Comparison of ENCODE assay signal across 10 mouse cellular contexts in the genomic region with DNA sequence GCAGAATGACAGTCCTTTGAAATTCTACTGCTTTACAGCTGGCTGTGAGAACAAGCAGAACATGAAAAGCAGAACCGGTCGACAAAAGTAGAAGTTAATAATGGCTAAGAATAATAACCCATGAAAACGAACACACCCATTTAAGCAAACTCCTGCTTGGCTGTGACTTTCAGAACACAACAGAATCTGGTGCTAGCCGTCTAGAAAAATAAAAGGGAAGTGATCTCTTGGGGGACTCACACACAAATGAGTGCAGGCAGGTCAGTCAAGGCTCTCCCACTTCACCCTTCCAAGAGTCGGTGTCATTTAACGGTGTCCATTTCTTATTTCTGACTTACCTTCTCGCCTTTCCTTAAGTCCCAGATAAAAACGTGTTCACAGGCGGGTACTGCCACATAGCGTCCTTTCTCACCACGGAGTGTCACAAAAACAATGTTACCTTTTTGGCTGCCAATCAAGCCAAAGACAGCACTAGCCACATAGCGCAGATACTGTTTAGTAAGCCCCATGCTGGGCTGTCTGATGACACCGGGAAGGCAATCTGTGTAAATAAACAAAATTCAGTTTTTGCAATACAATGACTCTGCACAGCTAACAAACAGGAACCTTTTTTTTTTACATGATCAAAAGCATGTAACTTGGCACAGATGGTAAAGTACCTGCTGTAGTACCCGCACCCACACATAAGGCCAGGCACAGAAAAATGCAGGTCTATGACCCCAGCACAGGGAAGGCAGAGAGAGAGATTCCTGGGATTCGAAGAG. TPM values are rescaled to one million over a fixed set of nuclear protein-coding genes. Genes with fewer than 3 reads are reported as not detected.
DNase-seq lines count a peak whose midpoint lies in the region; ATAC-seq and TF ChIP-seq lines count a peak whose summit lies in the region.
"Had no signal": no experiment of that assay in that cellular context is flagged by ENCODE, and none has a peak within 500 bp of the region (broad histone marks: within the 10 kb centered on the region; RNA-seq: fewer than 3 reads in every experiment).

No protein-coding gene starts in this region.

- ATAC-seq in kidney, postnatal 0 days (replicated peaks; ENCODE audit: low FRiP score, low read depth): no peak
- ATAC-seq in embryonic facial prominence, embryonic 13.5 days (ENCODE audit: insufficient number of reproducible peaks, insufficient read depth, low FRiP score, low TSS enrichment, low read depth): no peak
- no peak for ATAC-seq in neural tube, embryonic 12.5 days (ENCODE audit: low FRiP score, low read depth)

- H3K4me3 ChIP-seq in kidney, postnatal 0 days (replicated peaks; ENCODE audit: low read depth, low read length): no peak overlapping the region
- peak overlapping the region; percentile 91 for H3K4me3 ChIP-seq in embryonic facial prominence, embryonic 13.5 days
- peak overlapping the region; percentile 91 for H3K4me3 ChIP-seq in limb, embryonic 10.5 days
- H3K4me3 ChIP-seq in neural tube, embryonic 12.5 days: peak overlapping the region; percentile 82; the same call in 1 of the 2 replicates

- no peaks in the 10 kb centered on the region for H3K27me3 ChIP-seq in kidney, postnatal 0 days (ENCODE audit: insufficient read depth, low read length)
- H3K27me3 ChIP-seq in embryonic facial prominence, embryonic 13.5 days: no peaks in the 10 kb centered on the region
- no peaks in the 10 kb centered on the region for H3K27me3 ChIP-seq in limb, embryonic 10.5 days (ENCODE audit: low read depth, poor library complexity, severe bottlenecking)
- H3K27me3 ChIP-seq in neural tube, embryonic 12.5 days (replicated peaks): no peaks in the 10 kb centered on the region

- H3K4me1 ChIP-seq in kidney, postnatal 0 days (replicated peaks; ENCODE audit: insufficient read depth, low read length): 0 out of 2 replicates have a peak, but pooled peaks cover 6% of the 10 kb centered on the region
- H3K4me1 ChIP-seq in embryonic facial prominence, embryonic 13.5 days: peaks cover 18% of the 10 kb centered on the region
- H3K4me1 ChIP-seq in limb, embryonic 10.5 days: peaks cover 11% of the 10 kb centered on the region
- peaks cover 13% of the 10 kb centered on the region for H3K4me1 ChIP-seq in neural tube, embryonic 12.5 days

- H3K9me3 ChIP-seq in kidney, postnatal 0 days (replicated peaks; ENCODE audit: low read length): no peaks in the 10 kb centered on the region
- H3K9me3 ChIP-seq in embryonic facial prominence, embryonic 13.5 days: no peaks in the 10 kb centered on the region
- no peaks in the 10 kb centered on the region for H3K9me3 ChIP-seq in limb, embryonic 10.5 days (replicated peaks)
- no peaks in the 10 kb centered on the region for H3K9me3 ChIP-seq in neural tube, embryonic 12.5 days

- no peak for TF ChIP-seq CTCF in kidney, postnatal 0 days (IDR thresholded peaks at IDR 0.05; ENCODE audit: low read depth)

- no peak overlapping the region for H3K27ac ChIP-seq in kidney, postnatal 0 days
- H3K27ac ChIP-seq in embryonic facial prominence, embryonic 13.5 days: no peak overlapping the region
- H3K27ac ChIP-seq in limb, embryonic 10.5 days: no peak overlapping the region
- no peak overlapping the region for H3K27ac ChIP-seq in neural tube, embryonic 12.5 days

- H3K36me3 ChIP-seq in kidney, postnatal 0 days (ENCODE audit: insufficient read depth, low read length): peaks cover 24% of the 10 kb centered on the region
- peaks cover 33% of the 10 kb centered on the region for H3K36me3 ChIP-seq in embryonic facial prominence, embryonic 13.5 days
- peaks cover 51% of the 10 kb centered on the region for H3K36me3 ChIP-seq in limb, embryonic 10.5 days
- peaks cover 30% of the 10 kb centered on the region for H3K36me3 ChIP-seq in neural tube, embryonic 12.5 days

- WGBS in kidney, postnatal 0 days: 78% methylated on average over 15 of the region's 15 CpGs
- 85% methylated on average over 15 of the region's 15 CpGs for WGBS in embryonic facial prominence, embryonic 13.5 days
- 92% methylated on average over 15 of the region's 15 CpGs for WGBS in limb, embryonic 10.5 days
- WGBS in neural tube, embryonic 12.5 days: 89% methylated on average over 15 of the region's 15 CpGs

- H3K4me2 ChIP-seq in kidney, postnatal 0 days (ENCODE audit: low read length): peak overlapping the region; percentile 78
- H3K4me2 ChIP-seq in embryonic facial prominence, embryonic 13.5 days: peak overlapping the region; percentile 86
- peak overlapping the region; percentile 83 for H3K4me2 ChIP-seq in neural tube, embryonic 12.5 days (replicated peaks)

- no peak for DNase-seq in kidney, postnatal 0 days (ENCODE audit: low spot score)
- no peak for DNase-seq in kidney, postnatal 10 days
- no peak for DNase-seq in limb, embryonic 10.5 days (ENCODE audit: low spot score)
- no peak for DNase-seq in right cerebral cortex, postnatal 10 days (ENCODE audit: low spot score in 2 of 2)
- DNase-seq in right cerebral cortex, postnatal 25 days: no peak
- no peak for DNase-seq in ovary, postnatal 10 days (ENCODE audit: low spot score)
- DNase-seq: kidney, postnatal 4 days; right cerebral cortex, postnatal 4 days had no signal

- no peak overlapping the region for H3K9ac ChIP-seq in kidney, postnatal 0 days (ENCODE audit: low read depth, low read length)
- peak overlapping the region; percentile 87 for H3K9ac ChIP-seq in embryonic facial prominence, embryonic 13.5 days
- 0 out of 2 replicates have a peak overlapping the region, but pooled peaks have one; percentile 73 for H3K9ac ChIP-seq in neural tube, embryonic 12.5 days

RNA-seq across cellular contexts. Expression of a gene that starts 1.3 kb away (rescaled TPM):
- 25.7 and 28.3 TPM in 2 replicates for polyA plus RNA-seq in kidney, postnatal 0 days (2015; fragmentation: Nextera tagmentation; extraction: Ambion mirVana)
- polyA plus RNA-seq in embryonic facial prominence, embryonic 13.5 days (2015; fragmentation: Nextera tagmentation; extraction: Ambion mirVana): 28.1 and 34.7 TPM in 2 replicates
- polyA plus RNA-seq in limb, embryonic 10.5 days (2016; fragmentation: Nextera tagmentation; extraction: Ambion mirVana): 24.2 and 29.1 TPM in 2 replicates
- 37.3 and 40.1 TPM in 2 replicates for polyA plus RNA-seq in neural tube, embryonic 12.5 days (2016; fragmentation: Nextera tagmentation; extraction: Ambion mirVana)

RNA-seq across cellular contexts. Expression of a gene that starts 1.3 kb away (rescaled TPM):
- polyA plus RNA-seq in kidney, postnatal 0 days (2015; fragmentation: Nextera tagmentation; extraction: Ambion mirVana): 30.2 and 31.7 TPM in 2 replicates
- polyA plus RNA-seq in embryonic facial prominence, embryonic 13.5 days (2015; fragmentation: Nextera tagmentation; extraction: Ambion mirVana): 43.7 and 51.2 TPM in 2 replicates
- polyA plus RNA-seq in limb, embryonic 10.5 days (2016; fragmentation: Nextera tagmentation; extraction: Ambion mirVana): 65.8 TPM in 2 replicates
- polyA plus RNA-seq in neural tube, embryonic 12.5 days (2016; fragmentation: Nextera tagmentation; extraction: Ambion mirVana): 41.0 and 46.0 TPM in 2 replicates
